Mouse (Mus musculus) liver, embryonic 13.5 days (tissue): ENCODE measurements around the gene Disp2. TPM values are rescaled to one million over a fixed set of nuclear protein-coding genes. Genes with fewer than 3 reads are reported as not detected.

Source experiments
- ATAC-seq: fragments of 200-750 bp; cut with Nextera tagmentation; 2 replicates; pipeline ENCODE4 v1.8.0; 2017; ENCODE audit warnings: low read depth, mild to moderate bottlenecking, moderate number of reproducible peaks, moderate library complexity
- DNase-seq: peaks from one replicate; pipeline ENCODE4 v3.0.0; 2022
- H3K27ac ChIP-seq: fragments of 300-500 bp; sonication (generic); 2 replicates; pipeline ENCODE4 v1.5.1; 2015; ENCODE audit warnings: moderate library complexity, mild to moderate bottlenecking, inconsistent platforms
- H3K27me3 ChIP-seq: fragments of 300-500 bp; sonication (generic); 2 replicates; pipeline ENCODE4 v1.6.1; 2015; ENCODE audit warnings: mild to moderate bottlenecking, inconsistent platforms
- H3K36me3 ChIP-seq: fragments of 300-500 bp; sonication (generic); 2 replicates; pipeline ENCODE4 v1.6.1; 2015; ENCODE audit warnings: mild to moderate bottlenecking, inconsistent platforms
- H3K4me1 ChIP-seq: fragments of 300-500 bp; sonication (generic); replicated peaks from 2 replicates; pipeline ENCODE4 v1.6.1; 2015; ENCODE audit warnings: inconsistent platforms
- H3K4me2 ChIP-seq: fragments of 300-500 bp; sonication (generic); 2 replicates; pipeline ENCODE4 v1.6.1; 2015; ENCODE audit warnings: inconsistent platforms, mild to moderate bottlenecking, moderate library complexity
- H3K4me3 ChIP-seq: fragments of 300-500 bp; sonication (generic); replicated peaks from 2 replicates; pipeline ENCODE4 v1.5.1; 2015; ENCODE audit warnings: mild to moderate bottlenecking, inconsistent platforms
- H3K9ac ChIP-seq: fragments of 300-500 bp; sonication (generic); 2 replicates; pipeline ENCODE4 v1.6.1; 2015; ENCODE audit warnings: mild to moderate bottlenecking, inconsistent platforms
- H3K9me3 ChIP-seq: fragments of 300-500 bp; sonication (generic); replicated peaks from 2 replicates; pipeline ENCODE4 v1.6.1; 2016; ENCODE audit warnings: inconsistent platforms
- WGBS: fragments of 180-500 bp; shearing (Covaris S2); methylation state at CpG from one replicate; pipeline ENCODE4 v1.1.7; 2015; ENCODE audit not compliant: insufficient replicate concordance; 5-methylcytosine and 5-hydroxymethylcytosine counted together
- polyA plus RNA-seq: library from polyadenylated mRNA; unstranded; fragments of >200 nt; fragmentation: Nextera tagmentation; extraction: Ambion mirVana; gene quantifications from 2 replicates; pipeline ENCODE4 v1.2.1, GENCODE M21; 2015

Disp2 gene
- polyA plus RNA-seq, 1 experiment from 2014 or later: 0.24 TPM

DNA sequence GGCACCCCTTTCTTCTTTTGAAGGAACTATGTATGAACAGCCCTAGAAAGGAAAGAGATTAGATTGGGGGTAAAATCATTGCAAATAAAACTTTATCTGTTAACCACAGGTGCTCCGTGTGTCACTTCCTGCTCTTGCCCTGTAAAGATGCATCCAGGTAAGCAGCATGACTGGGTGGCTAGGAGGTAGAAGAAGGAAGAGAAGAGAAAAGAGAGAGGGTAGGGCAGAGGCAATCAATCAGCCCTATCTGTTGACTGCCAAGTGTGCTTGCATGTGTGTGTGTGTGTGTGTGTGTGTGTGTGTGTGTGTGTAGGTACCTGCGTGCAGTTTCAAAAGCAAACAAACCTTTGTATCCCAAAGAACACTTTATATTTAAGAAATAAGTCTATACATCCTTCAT, 5.0 kb upstream of the Disp2 start:
- Histone ChIP-seq H3K9ac (no peak overlapping the region), H3K36me3 (no peaks in the 10 kb centered on the region), H3K4me1 (peaks cover 8% of the 10 kb centered on the region), H3K9me3 (no peaks in the 10 kb centered on the region), H3K4me2 (no peak overlapping the region), H3K4me3 (no peak overlapping the region), H3K27me3 (peaks cover 20% of the 10 kb centered on the region), H3K27ac (no peak overlapping the region)
- 47% methylated on average over 2 of the region's 2 CpGs for WGBS
- ATAC-seq (no peak), DNase-seq (no peak)

DNA sequence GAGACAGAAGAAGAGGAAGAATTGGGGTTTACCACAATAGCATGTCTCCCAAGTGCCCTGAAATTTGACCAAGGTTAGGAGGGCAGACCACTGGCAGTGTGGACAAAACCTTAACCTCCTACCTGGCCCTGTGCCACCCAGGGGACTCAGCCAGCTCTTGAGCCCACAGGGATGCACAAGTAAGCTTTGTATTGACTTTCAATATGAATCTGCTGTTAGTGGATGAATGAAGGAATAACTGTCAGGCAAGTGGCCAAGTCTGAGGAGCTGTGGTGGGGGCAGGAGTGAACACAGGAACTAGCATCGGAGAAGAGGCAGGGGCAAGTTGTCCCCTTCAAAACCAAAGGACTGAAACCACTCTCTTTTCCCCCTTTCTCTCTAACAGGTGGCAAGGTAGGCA, 4.1 kb upstream of the Disp2 start:
- H3K9ac ChIP-seq: no peak overlapping the region
- no peak overlapping the region for H3K4me2 ChIP-seq
- H3K4me3 ChIP-seq: no peak overlapping the region
- peaks cover 29% of the 10 kb centered on the region for H3K27me3 ChIP-seq
- DNase-seq: no peak
- no peak for ATAC-seq
- H3K27ac ChIP-seq: no peak overlapping the region
- no peaks in the 10 kb centered on the region for H3K36me3 ChIP-seq
- no peaks in the 10 kb centered on the region for H3K9me3 ChIP-seq
- H3K4me1 ChIP-seq: peaks cover 15% of the 10 kb centered on the region
- WGBS: 37% methylated on average over 1 of the region's 1 CpGs

DNA sequence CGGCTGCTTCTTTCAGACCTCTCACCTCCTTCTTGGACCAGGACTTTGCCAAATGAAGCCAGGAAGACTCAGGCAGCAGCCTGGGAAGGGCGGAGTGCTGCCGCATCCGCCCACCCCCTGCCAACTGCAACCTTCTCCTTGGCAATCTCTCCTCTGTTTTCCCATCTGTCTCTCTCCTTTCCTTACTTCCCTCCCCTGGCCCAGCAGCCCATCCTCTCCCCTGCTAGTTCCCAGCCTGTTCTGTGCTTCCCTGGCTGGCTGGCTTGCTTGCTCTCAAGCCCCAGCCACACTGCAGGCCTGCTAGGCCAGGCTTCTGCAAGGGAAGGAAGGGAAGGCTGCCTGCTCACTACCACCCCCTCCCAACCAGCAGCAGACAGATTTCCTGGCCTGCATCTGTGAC, 3.7 kb upstream of the Disp2 start:
- WGBS: 93% methylated on average over 3 of the region's 4 CpGs
- H3K27me3 ChIP-seq: peaks cover 33% of the 10 kb centered on the region
- H3K9me3 ChIP-seq: no peaks in the 10 kb centered on the region
- no peak for ATAC-seq
- no peak overlapping the region for H3K4me2 ChIP-seq
- H3K27ac ChIP-seq: no peak overlapping the region
- H3K4me1 ChIP-seq: peaks cover 15% of the 10 kb centered on the region
- no peak overlapping the region for H3K4me3 ChIP-seq
- H3K36me3 ChIP-seq: no peaks in the 10 kb centered on the region
- no peak for DNase-seq
- no peak overlapping the region for H3K9ac ChIP-seq

DNA sequence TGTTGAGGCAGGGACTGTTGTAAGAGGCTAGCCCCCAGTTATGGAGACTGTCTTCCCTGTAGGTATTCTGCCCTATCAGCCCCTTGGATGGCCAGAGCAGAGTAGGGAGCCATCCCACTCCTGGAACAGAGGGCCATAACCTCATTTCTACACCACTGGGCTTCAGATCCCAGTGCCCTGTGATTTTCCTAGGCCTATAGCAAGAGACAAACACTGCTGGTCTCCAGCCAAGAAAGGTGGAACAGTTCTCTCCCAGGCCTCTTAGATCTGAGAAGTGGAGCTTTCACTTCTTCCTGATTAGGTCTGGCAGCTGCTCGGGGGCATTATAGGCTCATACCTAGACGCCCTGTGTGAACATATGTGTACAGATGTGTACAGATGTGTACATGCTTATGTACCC, 3.2 kb upstream of the Disp2 start:
- no peak for ATAC-seq
- peaks cover 15% of the 10 kb centered on the region for H3K4me1 ChIP-seq
- H3K9ac ChIP-seq: no peak overlapping the region
- no peaks in the 10 kb centered on the region for H3K36me3 ChIP-seq
- DNase-seq: no peak
- peaks cover 36% of the 10 kb centered on the region for H3K27me3 ChIP-seq
- H3K4me2 ChIP-seq: no peak overlapping the region
- 63% methylated on average over 2 of the region's 2 CpGs for WGBS
- H3K27ac ChIP-seq: no peak overlapping the region
- no peaks in the 10 kb centered on the region for H3K9me3 ChIP-seq
- no peak overlapping the region for H3K4me3 ChIP-seq

DNA sequence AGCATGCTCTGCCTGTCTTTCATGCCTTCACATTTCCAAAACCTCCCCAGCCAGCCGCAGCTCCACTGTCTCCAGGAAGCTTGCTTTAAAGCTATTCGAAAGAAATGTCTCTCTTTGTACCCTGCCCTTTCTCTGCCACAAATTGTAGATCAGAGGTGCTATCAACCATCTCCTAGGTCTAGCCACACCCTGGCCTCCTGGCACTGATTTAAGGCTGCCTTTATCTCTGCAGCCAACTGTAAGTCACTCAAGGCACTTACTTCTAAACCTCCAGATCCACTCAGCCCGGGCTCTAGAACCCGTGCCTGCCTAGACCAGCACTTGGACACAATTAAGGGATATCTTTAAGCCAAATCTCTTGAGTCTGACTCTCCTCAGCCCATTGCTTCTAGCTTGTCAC, 1.1 kb upstream of the Disp2 start:
- H3K27ac ChIP-seq: no peak overlapping the region
- ATAC-seq (no peak), DNase-seq (no peak)
- H3K4me1 ChIP-seq: peaks cover 22% of the 10 kb centered on the region
- H3K9ac ChIP-seq: no peak overlapping the region
- no peaks in the 10 kb centered on the region for H3K9me3 ChIP-seq
- H3K27me3 ChIP-seq: peaks cover 33% of the 10 kb centered on the region
- no peaks in the 10 kb centered on the region for H3K36me3 ChIP-seq
- WGBS: 51% methylated on average over 4 of the region's 4 CpGs
- H3K4me2 ChIP-seq: no peak overlapping the region
- H3K4me3 ChIP-seq: no peak overlapping the region

DNA sequence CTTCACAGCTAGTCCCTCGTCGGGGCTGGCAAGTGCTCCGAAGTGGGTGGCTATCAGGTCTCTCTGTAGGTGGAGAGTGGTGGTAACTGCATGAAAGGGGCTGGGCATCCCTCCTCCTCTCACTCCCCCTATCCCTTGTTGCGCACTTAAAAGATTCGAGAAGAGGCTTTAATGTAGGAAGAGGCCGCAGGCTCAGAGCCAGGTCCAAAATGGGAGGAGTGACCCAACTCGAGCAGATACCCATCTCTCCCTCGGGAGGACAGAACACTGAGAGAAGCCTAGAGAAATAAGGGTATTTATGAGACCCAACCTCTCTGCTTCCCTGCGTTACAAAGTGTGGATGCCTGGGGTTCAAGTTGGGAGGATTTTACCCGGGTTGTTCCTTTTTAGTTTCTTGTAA, 454 bp upstream of the Disp2 start:
- Histone ChIP-seq H3K9ac (no peak overlapping the region), H3K4me1 (peaks cover 22% of the 10 kb centered on the region)
- 28% methylated on average over 10 of the region's 10 CpGs for WGBS

DNA sequence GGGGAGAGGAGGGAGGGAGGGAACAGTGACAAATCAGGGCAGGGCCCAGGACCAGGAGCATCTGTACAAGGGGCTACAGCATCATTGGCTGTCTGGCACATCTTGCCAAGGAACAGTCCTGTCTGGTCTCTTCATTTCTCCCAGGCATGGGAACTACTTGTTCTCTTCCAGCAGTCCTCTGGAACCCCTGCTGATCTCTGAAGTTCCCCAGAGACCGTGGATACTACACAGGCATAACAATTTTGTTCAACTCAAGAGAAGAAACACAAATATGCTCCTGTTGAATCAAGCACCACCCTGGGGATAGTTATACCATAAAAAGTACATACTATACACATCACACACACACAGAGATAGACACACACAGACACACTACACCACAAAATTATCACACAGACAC, 1.6 kb downstream of the Disp2 start:
- H3K27me3 ChIP-seq: peaks cover 49% of the 10 kb centered on the region
- H3K4me1 ChIP-seq: peaks cover 27% of the 10 kb centered on the region
- no peak overlapping the region for H3K27ac ChIP-seq
- H3K9me3 ChIP-seq: no peaks in the 10 kb centered on the region
- H3K36me3 ChIP-seq: no peaks in the 10 kb centered on the region
- ATAC-seq (no peak), DNase-seq (no peak)
- no peak overlapping the region for H3K9ac ChIP-seq
- no peak overlapping the region for H3K4me2 ChIP-seq
- 50% methylated on average over 1 of the region's 1 CpGs for WGBS
- H3K4me3 ChIP-seq: no peak overlapping the region

More for the DNA sequence above, 454 bp upstream of the Disp2 start:
- H3K9me3 ChIP-seq: no peaks in the 10 kb centered on the region
- ATAC-seq: no peak
- H3K27ac ChIP-seq: no peak overlapping the region
- no peak for DNase-seq
- H3K36me3 ChIP-seq: no peaks in the 10 kb centered on the region
- H3K27me3 ChIP-seq: peaks cover 33% of the 10 kb centered on the region
- peak overlapping the region; percentile 60 for H3K4me2 ChIP-seq
- peak overlapping the region; percentile 38 for H3K4me3 ChIP-seq

DNA sequence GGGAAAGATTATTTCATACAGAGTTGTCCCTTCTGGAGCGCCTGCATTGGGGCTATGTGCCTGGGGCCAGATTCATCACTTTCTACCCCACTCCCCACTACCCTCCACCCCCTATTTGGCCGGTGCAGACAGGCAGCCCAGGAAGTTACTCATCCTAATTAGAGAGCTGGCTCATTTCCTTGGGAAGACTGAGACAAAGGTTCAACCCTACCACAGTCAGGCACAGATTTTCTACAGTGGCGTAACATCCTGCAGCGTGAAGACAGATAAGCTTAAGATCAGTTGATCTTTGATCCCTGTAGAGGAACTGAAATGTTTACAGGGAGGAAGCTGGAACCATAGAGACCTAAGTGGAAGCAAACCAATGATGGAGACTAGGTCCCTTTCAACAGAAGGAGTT, 2.8 kb downstream of the Disp2 start:
- H3K27ac ChIP-seq: no peak overlapping the region
- H3K36me3 ChIP-seq: no peaks in the 10 kb centered on the region
- 20% methylated on average over 4 of the region's 4 CpGs for WGBS
- no peak for ATAC-seq
- H3K4me2 ChIP-seq: no peak overlapping the region
- peaks cover 49% of the 10 kb centered on the region for H3K27me3 ChIP-seq
- no peak overlapping the region for H3K4me3 ChIP-seq
- DNase-seq: no peak
- H3K9ac ChIP-seq: no peak overlapping the region
- H3K9me3 ChIP-seq: no peaks in the 10 kb centered on the region
- H3K4me1 ChIP-seq: peaks cover 39% of the 10 kb centered on the region

DNA sequence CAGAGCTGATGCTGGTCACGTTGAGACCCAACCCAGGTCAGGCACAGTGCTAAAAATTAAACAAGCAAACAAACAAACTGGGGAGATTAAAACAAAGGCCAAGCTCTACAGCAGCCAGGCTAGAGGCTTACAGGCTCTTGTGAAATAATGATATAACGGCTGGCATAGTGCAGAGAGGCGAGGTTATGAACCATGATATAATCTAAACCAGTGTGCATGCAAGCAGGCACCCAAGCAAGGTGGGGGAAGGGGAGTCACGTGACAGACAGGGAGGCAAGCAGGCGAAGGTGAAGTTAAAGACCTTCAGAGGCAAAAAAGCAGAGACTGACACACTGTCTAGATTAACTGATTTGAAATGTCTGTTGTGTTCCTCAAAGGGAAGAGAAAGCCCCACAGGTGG, 3.6 kb downstream of the Disp2 start:
- Histone ChIP-seq H3K27ac (no peak overlapping the region), H3K4me1 (peaks cover 40% of the 10 kb centered on the region), H3K9ac (no peak overlapping the region), H3K36me3 (no peaks in the 10 kb centered on the region), H3K27me3 (peaks cover 41% of the 10 kb centered on the region), H3K4me3 (no peak overlapping the region), H3K9me3 (no peaks in the 10 kb centered on the region), H3K4me2 (no peak overlapping the region)
- WGBS: 28% methylated on average over 5 of the region's 5 CpGs
- no peak for DNase-seq
- no peak for ATAC-seq

DNA sequence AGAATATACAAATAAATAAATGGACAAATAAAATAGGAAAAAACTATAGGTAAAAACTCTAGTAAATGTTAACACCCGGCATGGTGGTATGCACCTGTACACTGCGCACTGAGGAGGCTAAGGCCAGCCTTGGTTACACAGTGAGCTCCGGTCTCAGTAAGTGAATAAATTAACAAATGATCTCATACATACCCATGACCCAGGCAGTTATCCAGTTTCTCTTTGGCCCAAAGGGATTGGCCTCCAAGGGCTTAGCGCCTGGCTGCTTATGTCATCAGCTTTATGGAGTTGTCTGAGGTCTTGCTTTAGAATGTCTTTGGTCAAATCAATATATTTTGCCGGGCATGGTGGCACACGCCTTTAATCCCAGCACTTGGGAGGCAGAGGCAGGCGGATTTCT, 4.1 kb downstream of the Disp2 start:
- WGBS: 81% methylated on average over 7 of the region's 7 CpGs

DNA sequence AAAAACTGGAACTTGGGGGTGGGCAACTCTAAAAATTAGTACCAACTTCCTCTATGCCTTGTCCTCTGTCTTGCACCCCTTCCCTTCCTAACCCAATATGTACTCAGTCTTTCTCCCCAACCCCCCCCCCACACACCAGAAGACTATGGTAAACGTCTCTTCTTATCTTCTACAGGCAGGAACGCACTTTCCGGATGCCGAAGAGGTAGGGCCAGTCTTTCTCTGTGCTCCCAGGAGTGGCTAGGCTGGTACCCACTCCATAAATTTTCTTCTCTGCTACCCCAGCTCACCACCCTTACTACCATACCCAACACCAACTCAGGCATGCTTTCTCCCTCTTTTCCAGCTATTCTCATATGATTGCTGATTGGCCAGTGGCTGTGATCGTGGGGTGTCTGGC, 7.0 kb downstream of the Disp2 start:
- 30% methylated on average over 5 of the region's 5 CpGs for WGBS
- no peak for DNase-seq
- Histone ChIP-seq H3K9me3 (no peaks in the 10 kb centered on the region), H3K4me2 (0 out of 2 replicates have a peak overlapping the region, but pooled peaks have one; percentile 1), H3K27ac (no peak overlapping the region), H3K4me1 (peaks cover 41% of the 10 kb centered on the region), H3K36me3 (no peaks in the 10 kb centered on the region), H3K9ac (no peak overlapping the region), H3K4me3 (no peak overlapping the region), H3K27me3 (peaks cover 29% of the 10 kb centered on the region)
- ATAC-seq: peak; percentile 57

More for the DNA sequence above, 4.1 kb downstream of the Disp2 start:
- Histone ChIP-seq H3K4me1 (peaks cover 40% of the 10 kb centered on the region), H3K9me3 (no peaks in the 10 kb centered on the region), H3K27ac (no peak overlapping the region), H3K36me3 (no peaks in the 10 kb centered on the region), H3K4me2 (no peak overlapping the region), H3K4me3 (no peak overlapping the region), H3K9ac (no peak overlapping the region), H3K27me3 (peaks cover 40% of the 10 kb centered on the region)
- DNase-seq (no peak), ATAC-seq (no peak)

DNA sequence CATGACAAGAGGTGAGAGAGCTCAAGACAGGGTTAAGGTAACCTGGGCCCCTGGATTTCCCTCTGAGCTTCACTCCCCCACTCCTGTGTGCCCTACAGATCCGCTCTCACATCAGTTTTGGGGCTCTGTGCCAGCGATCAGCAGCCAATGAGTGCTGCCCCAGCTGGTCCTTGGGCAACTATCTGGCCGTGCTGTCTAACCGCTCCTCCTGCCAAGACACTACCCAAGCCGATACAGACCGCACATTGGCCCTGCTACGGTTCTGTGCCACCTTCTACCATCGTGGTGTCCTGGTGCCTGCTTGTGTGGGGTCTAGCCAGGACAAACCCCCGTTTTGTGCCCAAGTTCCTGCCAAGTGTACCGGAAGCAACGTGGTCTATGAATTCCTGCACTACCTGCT, 10.0 kb downstream of the Disp2 start:
- H3K4me1 ChIP-seq: peaks cover 62% of the 10 kb centered on the region
- no peak overlapping the region for H3K4me2 ChIP-seq
- no peak overlapping the region for H3K27ac ChIP-seq
- ATAC-seq (no peak), DNase-seq (no peak)
- peaks cover 28% of the 10 kb centered on the region for H3K27me3 ChIP-seq
- no peaks in the 10 kb centered on the region for H3K36me3 ChIP-seq
- no peaks in the 10 kb centered on the region for H3K9me3 ChIP-seq
- H3K9ac ChIP-seq: no peak overlapping the region
- WGBS: 81% methylated on average over 11 of the region's 11 CpGs
- H3K4me3 ChIP-seq: no peak overlapping the region
